Mouse (Mus musculus) hindbrain, embryonic 14.5 days (tissue): ENCODE results near the gene Gm42688. TPM values are rescaled to one million over a fixed set of nuclear protein-coding genes. Genes with fewer than 3 reads are reported as not detected.

Experiments
- ATAC-seq: fragments of 200-750 bp; cut with Nextera tagmentation; 2 replicates; pipeline ENCODE4 v1.8.0; 2017; ENCODE audit warnings: moderate number of reproducible peaks, mild to moderate bottlenecking, moderate TSS enrichment, moderate library complexity; ENCODE audit not compliant: low FRiP score
- DNase-seq: peaks from one replicate; pipeline ENCODE4 v3.0.0-alpha.2; 2015; ENCODE audit warnings: low spot score
- H3K27ac ChIP-seq: fragments of 300-500 bp; sonication (generic); 2 replicates; pipeline ENCODE4 v1.5.1; 2014; ENCODE audit warnings: mild to moderate bottlenecking, moderate library complexity
- H3K27me3 ChIP-seq: fragments of 300-500 bp; sonication (generic); 2 replicates; pipeline ENCODE4 v1.6.1; 2014; ENCODE audit warnings: mild to moderate bottlenecking, low read length, mixed read lengths; ENCODE audit not compliant: control insufficient read depth, insufficient read depth
- H3K36me3 ChIP-seq: fragments of 300-500 bp; sonication (generic); replicated peaks from 2 replicates; pipeline ENCODE4 v1.6.1; 2014; ENCODE audit not compliant: control insufficient read depth, insufficient read depth
- H3K4me1 ChIP-seq: fragments of 300-500 bp; sonication (generic); replicated peaks from 2 replicates; pipeline ENCODE4 v1.6.1; 2014; ENCODE audit warnings: antibody characterized with exemption, low read length, mixed read lengths; ENCODE audit not compliant: control insufficient read depth, insufficient read depth
- H3K4me2 ChIP-seq: fragments of 300-500 bp; sonication (generic); replicated peaks from 2 replicates; pipeline ENCODE4 v1.6.1; 2014; ENCODE audit warnings: mild to moderate bottlenecking, moderate library complexity
- H3K4me3 ChIP-seq: fragments of 300-500 bp; sonication (generic); replicated peaks from 2 replicates; pipeline ENCODE4 v1.5.1; 2014; ENCODE audit warnings: mild to moderate bottlenecking, low read length
- H3K9ac ChIP-seq: fragments of 300-500 bp; sonication (generic); 2 replicates; pipeline ENCODE4 v1.6.1; 2014
- H3K9me3 ChIP-seq: fragments of 300-500 bp; sonication (generic); 2 replicates; pipeline ENCODE4 v1.6.1; 2016; ENCODE audit warnings: low read length; ENCODE audit not compliant: control insufficient read depth
- WGBS: fragments of 180-500 bp; shearing (Covaris S2); extraction: QIAGEN DNeasy Blood & Tissue Kit; methylation state at CpG from one replicate; pipeline ENCODE4 v1.1.7; 2014; 5-methylcytosine and 5-hydroxymethylcytosine counted together
- polyA plus RNA-seq: library from polyadenylated mRNA; unstranded; fragments of >200 nt; fragmentation: Nextera tagmentation; extraction: Ambion mirVana; gene quantifications from 2 replicates; pipeline ENCODE4 v1.2.1, GENCODE M21; 2014

Gm42688 gene
- polyA plus RNA-seq, 1 experiment from 2014 or later = 4.9 TPM

GRCm38 (mm10) chr6:83115011-83115671 lies 13.7 kb downstream of the Gm42688 start, which contains the start of gene Mogs:
Gene Mogs, plus strand, starts transcription at chr6:83115496.
- peak within 1 kb of the TSS; percentile 85 for H3K9ac ChIP-seq
- peaks cover 39% of the 10 kb centered on the region for H3K36me3 ChIP-seq
- ATAC-seq = peak; percentile 88
- no peaks in the 10 kb centered on the region for H3K9me3 ChIP-seq
- peak within 1 kb of the TSS; percentile 66 for H3K27ac ChIP-seq
- peak within 1 kb of the TSS; percentile 86 for H3K4me2 ChIP-seq
- no peaks in the 10 kb centered on the region for H3K27me3 ChIP-seq
- peaks cover 29% of the 10 kb centered on the region for H3K4me1 ChIP-seq
- peak; percentile 90 for DNase-seq
- WGBS = under 1% methylated on average over 55 of the region's 58 CpGs
- H3K4me3 ChIP-seq = peak within 1 kb of the TSS; percentile 75

GRCm38 (mm10) chr6:83115682-83116372 lies 14.4 kb downstream of the Gm42688 start:
- H3K27ac ChIP-seq = peak overlapping the region; percentile 66

GRCm38 (mm10) chr6:83116373-83117164 lies 15.2 kb downstream of the Gm42688 start:
- H3K27ac ChIP-seq = no peak overlapping the region
- peak overlapping the region; percentile 86 for H3K4me2 ChIP-seq
- peak overlapping the region; percentile 85 for H3K9ac ChIP-seq
- peaks cover 32% of the 10 kb centered on the region for H3K4me1 ChIP-seq
- ATAC-seq = no peak
- H3K4me3 ChIP-seq = peak overlapping the region; percentile 75
- H3K27me3 ChIP-seq = no peaks in the 10 kb centered on the region
- no peak for DNase-seq
- H3K9me3 ChIP-seq = no peaks in the 10 kb centered on the region
- WGBS = 83% methylated on average over 11 of the region's 11 CpGs
- H3K36me3 ChIP-seq = peaks cover 32% of the 10 kb centered on the region

More at GRCm38 (mm10) chr6:83115682-83116372, 14.4 kb downstream of the Gm42688 start:
- Histone ChIP-seq H3K9me3 (no peaks in the 10 kb centered on the region), H3K27me3 (no peaks in the 10 kb centered on the region), H3K4me3 (peak overlapping the region; percentile 75), H3K4me1 (peaks cover 32% of the 10 kb centered on the region), H3K36me3 (peaks cover 38% of the 10 kb centered on the region), H3K9ac (peak overlapping the region; percentile 85), H3K4me2 (peak overlapping the region; percentile 86)
- WGBS = 2% methylated on average over 45 of the region's 48 CpGs
- peak; percentile 56; the same call in 1 of the 2 replicates for ATAC-seq
- DNase-seq = no peak

- Histone ChIP-seq H3K27me3 (no peaks in the 10 kb centered on the region), H3K9ac (peak overlapping the region; percentile 85; the same call in 1 of the 2 replicates), H3K9me3 (no peaks in the 10 kb centered on the region), H3K36me3 (peaks cover 32% of the 10 kb centered on the region), H3K4me2 (0 out of 2 replicates have a peak overlapping the region, but pooled peaks have one; percentile 86), H3K4me3 (peak overlapping the region; percentile 75; the same call in 1 of the 2 replicates), H3K4me1 (peaks cover 33% of the 10 kb centered on the region), H3K27ac (no peak overlapping the region)
- WGBS = 89% methylated on average over 4 of the region's 4 CpGs
- ATAC-seq (no peak), DNase-seq (no peak)
Measured at GRCm38 (mm10) chr6:83117165-83117438, 15.7 kb downstream of the Gm42688 start.

GRCm38 (mm10) chr6:83117616-83118015 lies 16.2 kb downstream of the Gm42688 start:
- 92% methylated on average over 13 of the region's 13 CpGs for WGBS
- no peak for ATAC-seq
- no peak for DNase-seq
- Histone ChIP-seq H3K4me2 (no peak overlapping the region), H3K9me3 (no peaks in the 10 kb centered on the region), H3K4me1 (peaks cover 38% of the 10 kb centered on the region), H3K4me3 (no peak overlapping the region), H3K9ac (no peak overlapping the region), H3K27me3 (no peaks in the 10 kb centered on the region), H3K36me3 (peaks cover 32% of the 10 kb centered on the region), H3K27ac (no peak overlapping the region)

- H3K4me1 ChIP-seq = peaks cover 44% of the 10 kb centered on the region
- WGBS = 85% methylated on average over 11 of the region's 11 CpGs
- H3K9ac ChIP-seq = no peak overlapping the region
Measured at GRCm38 (mm10) chr6:83118369-83118768, 17.0 kb downstream of the Gm42688 start.

GRCm38 (mm10) chr6:83118825-83119733 lies 17.7 kb downstream of the Gm42688 start:
- H3K4me1 ChIP-seq = peaks cover 51% of the 10 kb centered on the region
- ATAC-seq (no peak), DNase-seq (no peak)
- WGBS = 84% methylated on average over 14 of the region's 14 CpGs
- no peaks in the 10 kb centered on the region for H3K27me3 ChIP-seq
- no peak overlapping the region for H3K9ac ChIP-seq
- no peak overlapping the region for H3K27ac ChIP-seq
- H3K4me2 ChIP-seq = peak overlapping the region; percentile 99
- peak overlapping the region; percentile 63; the same call in 1 of the 2 replicates for H3K4me3 ChIP-seq
- peaks cover 32% of the 10 kb centered on the region for H3K36me3 ChIP-seq
- H3K9me3 ChIP-seq = no peaks in the 10 kb centered on the region

More at GRCm38 (mm10) chr6:83118369-83118768, 17.0 kb downstream of the Gm42688 start:
- Histone ChIP-seq H3K4me2 (no peak overlapping the region), H3K36me3 (peaks cover 32% of the 10 kb centered on the region), H3K9me3 (no peaks in the 10 kb centered on the region), H3K4me3 (no peak overlapping the region), H3K27ac (no peak overlapping the region), H3K27me3 (no peaks in the 10 kb centered on the region)
- DNase-seq (no peak), ATAC-seq (no peak)

- DNase-seq = no peak
- no peak overlapping the region for H3K27ac ChIP-seq
- H3K9me3 ChIP-seq = no peaks in the 10 kb centered on the region
- H3K4me3 ChIP-seq = peak overlapping the region; percentile 63
- H3K36me3 ChIP-seq = peaks cover 32% of the 10 kb centered on the region
- no peaks in the 10 kb centered on the region for H3K27me3 ChIP-seq
- H3K4me2 ChIP-seq = peak overlapping the region; percentile 99
- H3K9ac ChIP-seq = peak overlapping the region; percentile 73
- ATAC-seq = no peak
- WGBS = 54% methylated on average over 7 of the region's 7 CpGs
- peaks cover 54% of the 10 kb centered on the region for H3K4me1 ChIP-seq
Measured at GRCm38 (mm10) chr6:83119734-83120051, 18.3 kb downstream of the Gm42688 start.
